Mouse (Mus musculus): ENCODE data around the gene Entpd1.
"Not testable (repeated sequence)": the region's sequence is repeated elsewhere in the genome, so short reads cannot be mapped to it uniquely, and the experiment has no call there.

Gene Entpd1

GRCm38 (mm10) chr19:40611830-40612506 lies at the start of gene Entpd1, which contains the start of gene Tctn3:
Gene Entpd1 (plus strand): TSS chr19:40612366.
Gene Tctn3 (minus strand): TSS chr19:40612233.
- DNase-seq = peak; percentile 98

DNA sequence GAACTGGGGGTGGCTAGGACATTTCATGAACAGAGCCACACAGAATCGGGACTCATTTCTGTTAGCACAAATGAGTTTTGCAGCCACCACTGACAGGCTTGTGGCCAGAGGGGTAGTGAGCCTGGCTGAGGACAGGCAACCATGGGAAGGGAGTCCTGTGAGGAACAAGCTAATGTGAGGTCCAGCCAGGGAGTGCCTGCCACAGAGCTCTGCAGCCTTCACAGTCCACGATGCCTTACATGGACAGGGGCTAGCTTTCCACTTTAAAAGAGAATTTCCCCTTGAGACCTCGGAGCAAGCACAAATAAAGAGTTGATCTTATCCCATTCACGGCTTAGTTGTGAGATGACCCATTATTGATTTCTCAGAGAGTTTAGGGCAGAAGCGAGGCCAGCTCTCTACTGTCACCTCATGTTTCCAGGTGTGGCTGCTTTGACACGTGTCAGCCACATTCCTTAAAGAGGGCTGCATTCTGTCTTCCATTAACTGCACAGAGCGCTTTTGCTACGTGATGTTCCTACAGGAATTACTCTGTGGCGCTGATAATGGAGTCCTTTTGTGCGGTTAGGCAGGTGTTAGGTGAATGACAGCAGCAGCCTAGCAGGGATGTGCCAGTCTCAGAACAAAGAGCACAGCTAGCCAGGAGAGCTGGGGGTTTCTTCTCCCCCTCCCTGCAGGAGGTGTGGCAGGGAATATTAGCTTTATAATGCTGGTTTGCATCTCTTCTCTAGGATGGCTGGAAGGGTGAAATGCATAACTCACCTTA lies 48.1 kb upstream of the Entpd1 start:
- no peak for DNase-seq

- peak; percentile 43 to 62 for DNase-seq
Measured at GRCm38 (mm10) chr19:40567616-40568015, 44.5 kb upstream of the Entpd1 start.

- no peak for DNase-seq
Measured at GRCm38 (mm10) chr19:40570726-40571125, 41.4 kb upstream of the Entpd1 start.

DNA sequence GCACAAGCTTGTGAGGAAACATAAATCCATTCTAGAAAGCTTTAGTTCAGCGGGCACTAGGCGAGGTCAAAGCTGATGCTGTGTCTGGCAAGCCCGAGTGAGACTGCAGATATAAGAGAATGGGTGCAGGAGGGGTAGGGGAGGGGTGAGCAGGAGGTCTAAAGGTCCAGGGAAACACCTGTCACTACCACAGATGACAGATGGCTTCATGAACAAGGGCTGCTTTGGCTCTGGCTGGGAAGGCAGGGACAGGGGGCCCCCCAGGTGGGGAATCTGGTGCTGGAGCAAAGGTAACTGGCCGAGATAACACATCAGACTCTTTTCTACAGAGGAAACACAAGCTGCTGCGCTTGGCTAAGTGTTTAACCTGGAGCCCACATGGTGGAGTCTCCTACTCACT lies 36.7 kb upstream of the Entpd1 start:
- peak; percentile 25 to 60 for DNase-seq

DNA sequence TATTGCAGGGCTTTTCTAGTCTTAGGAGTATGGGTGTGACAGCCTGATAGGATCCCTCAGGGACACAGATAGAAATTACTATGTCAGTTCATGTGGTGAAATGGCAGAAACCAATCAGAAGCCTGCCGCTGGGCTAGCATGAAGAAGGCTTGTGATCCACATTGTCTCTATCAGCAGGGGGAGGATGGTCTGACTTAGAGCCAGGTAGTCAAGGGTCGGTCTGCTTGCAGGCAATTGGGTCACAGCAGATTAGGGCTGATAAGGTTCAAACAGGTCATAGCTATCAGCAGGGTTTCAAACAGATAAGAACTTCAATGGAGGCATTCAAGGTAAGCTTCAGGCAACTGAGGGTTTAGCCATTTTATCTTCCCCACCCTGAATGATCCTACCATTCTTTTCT lies 31.3 kb upstream of the Entpd1 start:
- DNase-seq = no peak

DNA sequence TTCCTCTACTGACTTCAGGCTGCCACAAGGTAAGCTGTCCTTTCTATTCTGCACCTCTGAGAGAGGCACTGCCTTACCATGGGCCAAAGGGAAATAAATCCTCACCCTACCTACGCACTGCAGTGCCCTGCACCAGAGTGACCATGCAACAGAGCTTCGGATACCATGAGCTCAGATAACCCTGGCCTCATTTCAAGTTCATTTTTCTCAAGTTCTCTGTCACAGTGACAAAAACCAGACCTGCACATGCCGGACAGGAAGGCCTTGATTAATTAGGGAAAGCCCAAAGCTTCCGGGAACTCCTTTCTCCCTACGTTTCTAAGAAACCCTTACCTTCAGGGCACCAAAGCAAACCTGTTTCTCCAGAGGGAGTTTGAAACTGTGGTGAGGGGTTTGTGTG lies 30.5 kb upstream of the Entpd1 start:
- DNase-seq = no peak

- DNase-seq = no peak
Measured at GRCm38 (mm10) chr19:40586908-40587307, 25.3 kb upstream of the Entpd1 start.

DNA sequence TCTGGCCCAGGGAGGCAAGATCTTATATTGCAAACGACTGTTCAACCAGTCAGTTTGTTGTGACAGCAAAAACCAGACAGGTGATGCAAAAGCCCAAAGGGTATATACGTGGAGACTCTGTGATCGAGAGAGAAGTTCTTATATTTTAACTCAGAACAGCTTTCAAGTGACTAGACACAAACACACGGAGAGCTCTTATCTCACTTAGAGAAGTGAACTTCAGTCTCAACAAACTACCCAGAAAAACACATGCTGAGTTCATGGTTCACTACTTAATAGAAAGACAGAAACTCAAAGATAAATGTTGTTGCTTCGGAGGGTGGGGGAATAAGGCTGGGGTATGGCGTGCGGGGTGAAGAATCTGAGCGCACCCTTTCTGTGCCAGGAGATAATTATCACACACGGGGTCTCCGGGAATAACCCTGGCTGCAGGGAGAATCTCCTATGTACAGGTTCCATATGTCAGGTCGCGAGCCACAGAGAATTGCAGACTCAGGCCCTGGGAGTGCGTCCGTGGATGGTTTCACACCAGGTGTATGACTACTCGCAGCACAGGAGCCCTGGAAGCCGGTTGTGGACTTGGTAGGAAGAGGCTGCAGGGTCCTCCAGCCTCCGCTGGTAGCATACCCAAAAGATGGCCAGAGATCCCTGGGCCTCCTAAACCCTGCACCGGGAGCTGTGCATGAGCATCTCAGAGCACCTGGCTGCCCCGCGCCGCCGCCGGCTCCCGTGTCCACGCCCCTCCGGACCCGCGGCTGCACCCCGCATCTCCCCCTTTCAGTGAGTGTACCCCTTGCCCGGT lies 24.5 kb upstream of the Entpd1 start:
- no peak for DNase-seq

- peak; percentile 98 to 99 for DNase-seq
Measured at GRCm38 (mm10) chr19:40588293-40588654, 23.9 kb upstream of the Entpd1 start, which contains the start of gene Aldh18a1. Gene Aldh18a1 (minus strand): TSS chr19:40588463.

DNA sequence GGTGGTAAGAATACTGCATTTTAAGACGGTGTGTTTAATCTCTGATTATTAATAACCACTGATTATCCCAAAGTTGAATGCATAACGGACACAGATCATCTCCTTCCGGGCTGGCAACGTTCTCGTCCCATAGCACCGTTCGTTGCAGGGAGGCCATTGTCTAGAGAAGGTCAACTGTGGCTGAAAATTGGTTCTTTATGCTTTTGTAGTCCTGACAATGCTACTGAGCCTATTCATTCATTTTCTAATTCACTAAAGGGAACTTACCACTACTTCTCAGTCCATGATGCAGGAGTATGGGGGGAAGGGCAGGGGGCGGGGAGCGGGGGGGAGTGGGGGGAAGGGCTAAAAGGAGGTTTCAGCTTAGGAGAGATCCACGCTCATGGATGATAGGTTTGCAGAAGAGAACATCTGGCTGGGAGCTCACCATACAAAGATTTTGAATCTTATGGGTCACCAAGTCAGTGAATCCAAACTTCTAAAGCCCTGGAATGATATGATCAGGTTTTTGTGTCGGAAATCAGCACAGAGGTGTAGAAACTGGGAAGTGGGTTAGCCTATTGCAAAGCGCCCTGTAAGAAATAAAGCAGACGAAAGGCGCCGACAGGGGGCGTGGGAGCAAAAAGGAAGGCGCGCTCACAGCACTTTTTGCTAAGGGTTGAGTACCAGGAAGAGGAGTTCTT lies 23.2 kb upstream of the Entpd1 start:
- peak; percentile 91 to 94 for DNase-seq

- no peak for DNase-seq
Measured at GRCm38 (mm10) chr19:40589530-40589880, 22.7 kb upstream of the Entpd1 start.

- DNase-seq = no peak
Measured at GRCm38 (mm10) chr19:40595231-40595630, 16.9 kb upstream of the Entpd1 start.

GRCm38 (mm10) chr19:40595831-40596230 lies 16.3 kb upstream of the Entpd1 start:
- DNase-seq = peak; percentile 32 to 41

GRCm38 (mm10) chr19:40600846-40601245 lies 11.3 kb upstream of the Entpd1 start:
- not testable (repeated sequence) for DNase-seq

- no peak for DNase-seq
Measured at GRCm38 (mm10) chr19:40601870-40602269, 10.3 kb upstream of the Entpd1 start.

DNA sequence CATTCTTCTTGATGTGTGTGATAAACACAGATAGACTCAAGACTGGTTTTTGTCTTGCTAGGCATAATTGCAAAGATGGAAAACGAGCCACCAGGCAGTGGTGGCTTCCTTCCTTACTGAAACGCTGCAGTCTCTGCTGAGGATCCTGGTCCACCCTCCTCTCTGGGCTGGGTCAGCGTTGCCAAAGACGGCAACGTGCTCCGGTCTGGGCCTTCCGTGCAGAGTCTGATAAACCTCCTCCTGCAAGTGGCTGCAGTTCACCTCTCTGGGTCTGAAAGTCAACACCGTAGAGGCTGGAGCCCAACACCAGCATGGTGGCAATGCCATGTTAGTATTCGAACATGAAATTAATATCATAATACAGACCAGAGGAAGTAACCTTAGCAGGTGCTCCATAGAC lies 7.0 kb upstream of the Entpd1 start:
- no peak for DNase-seq

DNA sequence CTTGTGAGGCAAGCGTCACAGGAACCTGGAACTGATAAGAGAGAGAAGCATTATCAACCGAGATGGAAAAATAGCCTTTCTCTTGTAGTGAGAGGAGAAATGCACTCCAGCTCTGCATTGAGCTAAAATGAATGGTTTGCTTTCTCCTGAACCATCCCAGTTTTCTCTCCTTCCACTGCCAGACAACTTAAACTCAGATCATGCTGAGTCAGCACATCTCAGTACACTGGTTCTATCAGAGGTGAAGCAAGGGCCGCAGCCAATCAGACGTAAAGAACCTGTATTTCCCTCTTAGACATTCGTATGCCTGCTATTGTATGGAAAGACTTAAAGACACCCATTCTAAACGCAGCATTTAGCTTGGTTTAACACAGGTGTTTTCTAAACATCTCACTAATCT lies 4.5 kb upstream of the Entpd1 start:
- DNase-seq = no peak

DNA sequence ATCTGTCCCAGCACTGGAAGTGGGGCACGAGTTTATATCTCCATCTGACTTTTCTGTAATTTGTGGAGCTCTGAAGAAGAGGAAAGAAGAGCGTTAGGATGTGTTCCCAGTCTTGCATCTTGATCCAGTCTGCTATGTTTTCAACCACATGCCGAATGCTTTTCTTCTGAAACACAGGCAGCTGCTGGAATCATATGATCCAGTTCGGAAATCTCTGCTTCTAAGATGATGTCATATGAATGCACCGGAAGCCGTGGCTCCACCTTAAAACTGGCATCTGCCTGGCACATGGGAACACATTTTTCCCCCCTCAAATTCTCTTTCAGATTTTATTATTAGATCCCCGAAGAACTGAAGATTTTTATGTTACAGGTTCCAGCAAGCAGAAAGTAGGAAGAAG lies 2.6 kb downstream of the Entpd1 start:
- DNase-seq = no peak

- DNase-seq = no peak
Measured at GRCm38 (mm10) chr19:40616021-40616420, 3.9 kb downstream of the Entpd1 start.

DNA sequence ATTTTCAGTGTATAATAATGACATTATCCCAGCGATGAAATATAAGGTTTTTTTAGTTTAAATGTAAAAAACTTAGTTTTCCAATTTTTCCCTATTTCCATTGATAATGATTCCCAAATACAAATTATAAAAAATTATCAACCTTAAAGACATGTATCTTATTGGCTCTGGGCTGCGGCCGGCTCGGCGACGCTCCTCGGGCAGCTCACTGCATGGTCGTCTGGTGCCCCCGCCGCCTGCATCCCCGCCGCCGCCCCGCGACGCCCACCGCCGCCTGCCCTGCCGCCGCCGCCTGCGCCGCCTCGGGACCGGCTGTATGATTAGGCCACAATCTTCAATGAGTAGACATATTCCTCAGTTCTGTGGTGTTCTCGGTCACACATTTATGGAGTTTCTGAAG lies 9.4 kb downstream of the Entpd1 start:
- DNase-seq = not testable (repeated sequence)

DNA sequence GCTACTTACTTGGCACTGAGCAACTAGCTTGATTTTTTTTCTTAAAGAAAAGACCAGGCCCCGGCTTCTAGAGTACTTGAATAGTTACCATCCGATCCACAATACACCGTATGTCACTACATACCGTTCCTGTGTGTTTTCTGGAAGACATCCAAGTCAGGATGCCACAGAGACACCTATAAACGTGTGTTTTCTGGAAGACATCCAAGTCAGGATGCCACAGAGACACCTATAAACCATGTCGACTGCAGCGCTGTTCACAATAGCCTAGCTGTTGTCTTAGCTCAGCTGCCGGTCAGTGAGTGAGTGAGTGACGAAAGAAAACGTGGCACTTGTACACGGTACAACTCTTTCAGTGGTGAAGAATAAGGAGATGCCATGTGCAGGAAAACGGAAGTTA lies 13.8 kb downstream of the Entpd1 start:
- no peak for DNase-seq

GRCm38 (mm10) chr19:40628950-40629349 lies 16.8 kb downstream of the Entpd1 start:
- DNase-seq = no peak

All from cerebellum, postnatal 14 days (tissue).